Mouse (Mus musculus): ENCODE data around the gene Usp5. TPM values are rescaled to one million over a fixed set of nuclear protein-coding genes. Genes with fewer than 3 reads are reported as not detected.

Usp5 gene
- polyA plus RNA-seq, 1 experiment from 2014 or later, result 174 TPM

DNA sequence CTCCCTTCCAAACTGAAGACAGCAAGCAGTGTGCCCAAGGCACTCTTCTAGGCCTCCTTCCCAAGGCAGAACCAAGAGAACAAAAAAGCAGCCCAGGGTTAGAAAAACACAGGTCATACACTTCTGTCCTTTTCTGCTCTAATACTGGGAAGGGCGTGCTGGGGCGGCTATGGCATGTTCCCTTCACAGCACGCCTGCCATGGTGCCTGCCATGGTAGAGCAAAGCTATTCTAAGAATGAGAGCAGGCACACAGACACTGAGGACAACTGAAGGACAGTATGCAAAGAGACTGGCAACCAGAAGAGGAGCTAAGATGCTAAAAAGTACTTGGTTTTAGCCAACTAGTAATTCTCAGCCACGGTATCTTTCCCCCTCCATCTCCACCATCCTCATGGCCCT lies 7.2 kb downstream of the Usp5 start:
- H3K36me3 ChIP-seq (ENCODE audit: insufficient read depth, low read length), result peaks cover 87% of the 10 kb centered on the region
- 89% methylated on average over 4 of the region's 4 CpGs for WGBS
- no peaks in the 10 kb centered on the region for H3K27me3 ChIP-seq (ENCODE audit: insufficient read depth, low read length)
- no peak for ATAC-seq (ENCODE audit: low FRiP score, low TSS enrichment)
- H3K9me3 ChIP-seq (ENCODE audit: low read length), result no peaks in the 10 kb centered on the region
- H3K4me2 ChIP-seq (replicated peaks; ENCODE audit: low read depth, low read length), result no peak overlapping the region
- no peak overlapping the region for H3K4me3 ChIP-seq (ENCODE audit: low read length)
- no peaks in the 10 kb centered on the region for H3K4me1 ChIP-seq (ENCODE audit: insufficient read depth, low read length)
- H3K27ac ChIP-seq (ENCODE audit: low read length), result no peak overlapping the region
- no peak overlapping the region for H3K9ac ChIP-seq (replicated peaks; ENCODE audit: low read length)

DNA sequence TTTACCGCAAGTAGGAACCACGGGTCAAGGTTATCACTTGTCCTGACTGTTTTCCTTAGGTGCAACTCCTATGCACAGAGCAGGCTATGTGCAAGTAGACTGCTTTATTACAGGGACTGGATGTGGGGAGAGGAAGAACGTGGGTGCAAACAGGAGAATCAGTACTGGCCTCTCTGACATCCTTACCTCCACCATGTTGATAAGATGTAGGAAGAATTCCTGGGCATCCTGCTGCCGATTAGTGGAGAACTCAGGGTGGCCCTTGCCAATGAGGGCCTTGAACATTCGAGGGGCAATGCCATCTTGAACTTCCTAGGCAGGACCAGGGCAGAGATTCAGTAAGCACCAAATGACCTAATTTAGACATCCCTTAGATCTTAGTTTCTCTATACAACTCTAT lies 8.4 kb downstream of the Usp5 start:
- no peak for ATAC-seq (ENCODE audit: low FRiP score, low TSS enrichment)
- H3K4me2 ChIP-seq (replicated peaks; ENCODE audit: low read depth, low read length), result no peak overlapping the region
- H3K36me3 ChIP-seq (ENCODE audit: insufficient read depth, low read length), result peaks cover 93% of the 10 kb centered on the region
- H3K4me3 ChIP-seq (ENCODE audit: low read length), result no peak overlapping the region
- 92% methylated on average over 5 of the region's 5 CpGs for WGBS
- no peak overlapping the region for H3K27ac ChIP-seq (ENCODE audit: low read length)
- no peaks in the 10 kb centered on the region for H3K27me3 ChIP-seq (ENCODE audit: insufficient read depth, low read length)
- H3K4me1 ChIP-seq (ENCODE audit: insufficient read depth, low read length), result no peaks in the 10 kb centered on the region
- no peaks in the 10 kb centered on the region for H3K9me3 ChIP-seq (ENCODE audit: low read length)
- no peak overlapping the region for H3K9ac ChIP-seq (replicated peaks; ENCODE audit: low read length)

DNA sequence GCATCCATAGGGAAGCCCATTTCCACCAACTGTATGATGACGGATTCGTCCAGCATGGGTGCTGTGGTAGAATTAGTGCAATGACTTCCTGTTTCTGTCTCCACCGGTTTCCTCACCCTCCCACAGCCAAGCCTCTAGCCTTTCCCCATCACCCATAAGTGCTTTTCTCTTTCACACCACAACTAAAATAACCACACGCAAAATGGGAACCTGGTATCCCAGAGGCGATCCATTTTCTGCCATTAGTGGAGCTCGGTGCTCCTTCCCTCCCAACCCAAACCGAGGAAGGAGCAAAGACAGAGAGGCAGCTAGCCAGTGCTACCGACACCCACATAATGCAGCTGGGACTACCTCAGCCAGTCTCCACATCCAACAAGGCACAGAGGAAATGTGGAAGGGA lies 11.3 kb downstream of the Usp5 start:
- 85% methylated on average over 8 of the region's 8 CpGs for WGBS
- H3K36me3 ChIP-seq (ENCODE audit: insufficient read depth, low read length), result peaks cover 71% of the 10 kb centered on the region
- H3K9me3 ChIP-seq (ENCODE audit: low read length), result no peaks in the 10 kb centered on the region
- H3K4me1 ChIP-seq (ENCODE audit: insufficient read depth, low read length), result peaks cover 14% of the 10 kb centered on the region
- ATAC-seq (ENCODE audit: low FRiP score, low TSS enrichment), result no peak
- H3K4me2 ChIP-seq (replicated peaks; ENCODE audit: low read depth, low read length), result no peak overlapping the region
- no peaks in the 10 kb centered on the region for H3K27me3 ChIP-seq (ENCODE audit: insufficient read depth, low read length)
- no peak overlapping the region for H3K9ac ChIP-seq (replicated peaks; ENCODE audit: low read length)
- H3K27ac ChIP-seq (ENCODE audit: low read length), result no peak overlapping the region
- H3K4me3 ChIP-seq (ENCODE audit: low read length), result no peak overlapping the region

DNA sequence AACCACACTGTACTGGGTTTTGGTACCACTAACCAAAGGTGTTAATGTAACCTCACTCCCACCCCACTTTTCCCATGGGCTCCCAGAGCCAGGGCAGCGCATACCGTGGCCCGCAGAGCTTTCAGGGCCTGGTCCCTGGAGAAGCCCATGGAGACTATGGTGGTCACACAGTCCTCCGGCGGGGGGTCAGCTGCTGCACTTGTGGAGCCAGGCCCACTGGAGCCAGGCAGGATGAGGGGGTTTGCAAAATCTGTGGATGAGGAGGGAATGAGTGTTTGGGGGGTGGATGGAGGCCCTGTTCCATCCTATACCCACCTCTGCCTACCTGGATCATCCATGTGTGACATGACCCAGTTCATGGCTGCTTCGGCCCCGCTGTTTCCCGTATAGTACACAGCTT lies 11.7 kb downstream of the Usp5 start:
- H3K36me3 ChIP-seq (ENCODE audit: insufficient read depth, low read length), result peaks cover 67% of the 10 kb centered on the region
- no peaks in the 10 kb centered on the region for H3K27me3 ChIP-seq (ENCODE audit: insufficient read depth, low read length)
- no peak overlapping the region for H3K4me2 ChIP-seq (replicated peaks; ENCODE audit: low read depth, low read length)
- H3K4me1 ChIP-seq (ENCODE audit: insufficient read depth, low read length), result peaks cover 18% of the 10 kb centered on the region
- H3K9me3 ChIP-seq (ENCODE audit: low read length), result no peaks in the 10 kb centered on the region
- H3K9ac ChIP-seq (replicated peaks; ENCODE audit: low read length), result no peak overlapping the region
- ATAC-seq (ENCODE audit: low FRiP score, low TSS enrichment), result no peak
- WGBS, result 93% methylated on average over 8 of the region's 8 CpGs
- H3K27ac ChIP-seq (ENCODE audit: low read length), result no peak overlapping the region
- no peak overlapping the region for H3K4me3 ChIP-seq (ENCODE audit: low read length)

DNA sequence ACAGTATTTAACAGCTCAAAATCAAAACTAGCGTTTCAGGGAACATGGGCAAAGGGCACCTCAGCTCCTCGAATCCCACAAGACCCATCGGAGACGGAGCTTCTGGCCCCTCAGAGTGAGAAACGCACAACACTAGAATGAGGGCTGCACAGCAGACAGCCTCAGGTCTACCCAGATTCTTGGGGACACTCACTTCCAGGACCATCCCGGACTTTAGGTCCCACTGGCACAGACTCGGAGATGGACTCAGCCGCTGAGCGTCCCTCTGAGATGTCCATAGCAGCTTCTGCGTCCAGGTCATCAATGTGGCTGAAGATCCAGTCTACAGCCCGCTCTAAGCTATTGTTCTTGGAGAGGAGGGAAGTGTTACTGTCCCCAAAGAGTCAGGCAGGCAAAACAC lies 12.2 kb downstream of the Usp5 start:
- Histone ChIP-seq H3K9ac (replicated peaks; ENCODE audit: low read length) (no peak overlapping the region), H3K27me3 (ENCODE audit: insufficient read depth, low read length) (no peaks in the 10 kb centered on the region), H3K4me2 (replicated peaks; ENCODE audit: low read depth, low read length) (no peak overlapping the region), H3K36me3 (ENCODE audit: insufficient read depth, low read length) (peaks cover 65% of the 10 kb centered on the region), H3K4me1 (ENCODE audit: insufficient read depth, low read length) (peaks cover 22% of the 10 kb centered on the region), H3K9me3 (ENCODE audit: low read length) (no peaks in the 10 kb centered on the region), H3K27ac (ENCODE audit: low read length) (no peak overlapping the region), H3K4me3 (ENCODE audit: low read length) (no peak overlapping the region)
- ATAC-seq (ENCODE audit: low FRiP score, low TSS enrichment), result no peak
- WGBS, result 93% methylated on average over 11 of the region's 11 CpGs

DNA sequence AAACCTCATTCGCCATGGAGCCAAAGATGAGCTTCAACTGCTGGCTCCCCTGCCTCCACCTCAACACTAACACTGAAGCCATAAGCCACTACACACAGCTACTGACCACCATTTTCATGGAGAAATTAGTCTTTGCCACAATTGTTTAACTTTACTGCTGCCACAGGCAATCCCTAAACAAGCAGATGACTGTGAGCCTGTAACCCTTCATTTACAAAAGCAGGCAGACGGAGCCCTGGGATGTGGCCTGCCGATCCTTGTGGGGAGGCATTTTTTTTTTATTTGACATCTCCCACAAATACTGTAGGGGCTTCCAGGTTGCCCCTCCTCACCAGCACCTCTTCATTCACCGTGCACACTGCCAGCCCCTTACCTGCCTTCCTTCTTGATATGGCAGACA lies 12.7 kb downstream of the Usp5 start:
- WGBS, result 85% methylated on average over 4 of the region's 4 CpGs

DNA sequence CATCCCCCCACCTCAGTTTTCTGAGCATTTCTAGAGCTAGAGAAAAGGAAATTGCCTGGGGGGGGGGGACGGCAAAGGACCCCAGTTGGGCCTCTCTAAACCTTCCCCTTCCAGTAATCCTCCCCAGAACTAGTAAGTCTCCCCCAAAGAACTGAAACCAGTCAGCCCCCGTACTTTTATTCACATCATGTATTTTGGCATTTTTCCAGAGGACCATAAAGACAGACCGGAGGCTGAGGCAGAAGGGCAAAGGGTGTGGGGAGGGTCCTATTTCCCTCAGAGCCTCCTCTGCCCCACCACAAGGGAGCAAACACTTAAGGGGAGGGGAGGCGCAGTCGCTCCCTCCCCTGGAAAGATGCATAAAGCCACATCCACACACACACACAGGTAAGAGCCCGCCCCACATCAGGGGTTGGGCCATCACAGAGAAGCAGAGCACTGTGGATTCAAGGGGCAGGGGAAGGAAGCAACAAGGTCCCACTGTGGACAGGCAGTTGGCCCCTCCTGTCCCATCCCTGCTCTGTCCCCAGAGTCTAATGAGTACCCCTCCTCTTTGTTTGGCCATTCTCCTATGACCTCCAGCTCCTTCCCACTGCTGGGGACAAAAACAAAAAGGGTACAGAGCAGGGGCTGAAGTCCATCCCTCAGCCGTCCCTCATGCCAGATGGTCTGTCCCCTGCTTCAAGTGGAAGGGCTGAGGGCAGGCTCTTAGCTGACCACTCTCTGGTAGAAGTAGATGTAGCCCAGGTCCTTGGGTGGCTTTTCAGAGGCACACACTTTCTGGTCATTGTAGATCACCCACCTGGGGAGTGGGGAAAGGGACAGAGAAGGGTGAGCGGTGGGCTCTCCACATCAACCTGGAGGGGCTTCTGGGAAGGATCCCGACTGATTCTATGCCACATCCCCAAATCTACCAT lies 14.2 kb downstream of the Usp5 start:
- WGBS, result 56% methylated on average over 9 of the region's 9 CpGs
- Histone ChIP-seq H3K27ac (ENCODE audit: low read length) (peak overlapping the region; percentile 30; the same call in 1 of the 2 replicates), H3K36me3 (ENCODE audit: insufficient read depth, low read length) (peaks cover 53% of the 10 kb centered on the region)

More for the DNA sequence above, 12.7 kb downstream of the Usp5 start:
- no peak for ATAC-seq (ENCODE audit: low FRiP score, low TSS enrichment)
- Histone ChIP-seq H3K4me3 (ENCODE audit: low read length) (no peak overlapping the region), H3K4me1 (ENCODE audit: insufficient read depth, low read length) (peaks cover 27% of the 10 kb centered on the region), H3K9ac (replicated peaks; ENCODE audit: low read length) (no peak overlapping the region), H3K4me2 (replicated peaks; ENCODE audit: low read depth, low read length) (no peak overlapping the region), H3K9me3 (ENCODE audit: low read length) (no peaks in the 10 kb centered on the region), H3K27me3 (ENCODE audit: insufficient read depth, low read length) (no peaks in the 10 kb centered on the region), H3K27ac (ENCODE audit: low read length) (no peak overlapping the region), H3K36me3 (ENCODE audit: insufficient read depth, low read length) (peaks cover 65% of the 10 kb centered on the region)

DNA sequence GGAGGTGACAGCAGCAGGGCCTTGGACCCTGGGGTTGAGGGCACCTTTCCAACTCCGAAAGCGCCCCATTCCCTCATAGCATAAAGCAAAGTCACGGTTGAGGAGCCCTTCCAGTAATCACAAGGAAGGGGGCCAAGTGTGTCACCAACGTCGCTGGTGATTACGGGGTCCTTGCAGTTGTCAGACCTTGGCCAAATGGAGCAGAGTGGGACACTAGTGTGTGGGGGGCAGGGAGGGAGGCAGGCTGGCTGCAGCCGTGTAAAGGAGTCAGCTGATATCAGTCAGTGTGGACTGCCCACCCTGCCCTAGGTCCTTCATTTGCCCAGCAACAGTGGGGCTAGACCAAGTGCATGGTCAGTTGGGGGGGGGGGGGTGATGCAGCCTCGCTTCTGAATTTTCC lies 14.8 kb downstream of the Usp5 start:
- Histone ChIP-seq H3K36me3 (ENCODE audit: insufficient read depth, low read length) (peaks cover 47% of the 10 kb centered on the region), H3K9ac (replicated peaks; ENCODE audit: low read length) (peak overlapping the region; percentile 33; the same call in 1 of the 2 replicates), H3K4me1 (ENCODE audit: insufficient read depth, low read length) (peaks cover 38% of the 10 kb centered on the region), H3K27me3 (ENCODE audit: insufficient read depth, low read length) (no peaks in the 10 kb centered on the region), H3K4me2 (replicated peaks; ENCODE audit: low read depth, low read length) (peak overlapping the region; percentile 90), H3K9me3 (ENCODE audit: low read length) (no peaks in the 10 kb centered on the region), H3K27ac (ENCODE audit: low read length) (peak overlapping the region; percentile 93), H3K4me3 (ENCODE audit: low read length) (peak overlapping the region; percentile 84)
- WGBS, result 17% methylated on average over 8 of the region's 8 CpGs
- ATAC-seq (ENCODE audit: low FRiP score, low TSS enrichment), result peak; percentile 68

More for the DNA sequence above, 14.2 kb downstream of the Usp5 start:
- H3K27me3 ChIP-seq (ENCODE audit: insufficient read depth, low read length), result no peaks in the 10 kb centered on the region
- H3K4me3 ChIP-seq (ENCODE audit: low read length), result no peak overlapping the region
- no peak overlapping the region for H3K9ac ChIP-seq (replicated peaks; ENCODE audit: low read length)
- peak overlapping the region; percentile 90 for H3K4me2 ChIP-seq (replicated peaks; ENCODE audit: low read depth, low read length)
- peak; percentile 6; the same call in 1 of the 2 replicates for ATAC-seq (ENCODE audit: low FRiP score, low TSS enrichment)
- no peaks in the 10 kb centered on the region for H3K9me3 ChIP-seq (ENCODE audit: low read length)
- peaks cover 31% of the 10 kb centered on the region for H3K4me1 ChIP-seq (ENCODE audit: insufficient read depth, low read length)

DNA sequence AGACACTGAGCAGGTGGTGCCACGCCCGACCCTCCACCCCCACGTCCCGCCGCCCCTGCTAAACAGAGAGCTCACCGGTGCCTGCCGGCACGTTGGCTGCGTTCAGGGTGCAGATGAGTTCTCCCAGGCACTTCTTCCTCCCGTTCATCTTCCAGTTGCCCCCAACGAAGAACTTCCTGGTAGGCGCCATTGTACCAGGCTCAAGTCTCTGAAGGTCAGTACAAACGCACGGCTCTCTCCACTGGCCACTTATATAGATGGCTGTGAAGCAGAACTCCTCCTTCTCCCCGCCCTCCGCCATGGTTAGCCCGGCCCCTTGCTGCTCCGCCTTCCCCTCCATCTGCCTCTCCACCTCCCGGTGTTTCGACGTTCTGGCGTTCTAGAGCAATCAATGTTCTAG lies 15.4 kb downstream of the Usp5 start, which contains the start of gene Tpi1:
TSS of gene Tpi1 (minus strand) at position 364 of the 400 bp plus-strand sequence.
- Histone ChIP-seq H3K4me2 (replicated peaks; ENCODE audit: low read depth, low read length) (peak within 1 kb of the TSS; percentile 90), H3K9ac (replicated peaks; ENCODE audit: low read length) (peak within 1 kb of the TSS; percentile 91), H3K27me3 (ENCODE audit: insufficient read depth, low read length) (no peaks in the 10 kb centered on the region), H3K36me3 (ENCODE audit: insufficient read depth, low read length) (peaks cover 42% of the 10 kb centered on the region), H3K27ac (ENCODE audit: low read length) (peak within 1 kb of the TSS; percentile 93), H3K4me3 (ENCODE audit: low read length) (peak within 1 kb of the TSS; percentile 84), H3K4me1 (ENCODE audit: insufficient read depth, low read length) (peaks cover 38% of the 10 kb centered on the region), H3K9me3 (ENCODE audit: low read length) (no peaks in the 10 kb centered on the region)
- ATAC-seq (ENCODE audit: low FRiP score, low TSS enrichment), result peak; percentile 88
- WGBS, result 0% methylated on average over 22 of the region's 22 CpGs

DNA sequence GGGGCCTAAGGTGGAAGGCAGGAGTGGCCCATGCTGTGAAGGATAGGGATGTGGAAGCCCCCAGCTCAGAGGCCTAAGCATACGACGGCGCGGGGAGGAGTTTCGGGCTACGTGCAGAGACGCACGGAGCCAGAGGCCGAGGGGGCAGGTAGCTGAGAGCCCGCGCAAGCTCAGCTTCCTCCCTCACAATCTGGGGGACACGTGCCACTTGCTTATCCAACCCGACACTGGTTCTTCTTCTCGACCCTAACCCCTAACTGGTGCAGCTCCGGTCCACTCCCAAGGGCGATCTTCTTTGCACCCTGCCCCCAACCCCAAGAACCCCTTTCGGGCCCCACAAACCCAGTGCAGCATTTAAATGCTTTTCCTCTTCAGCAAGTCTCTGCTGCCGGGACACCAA lies 15.8 kb downstream of the Usp5 start:
- peak overlapping the region; percentile 90 for H3K4me2 ChIP-seq (replicated peaks; ENCODE audit: low read depth, low read length)
- H3K9me3 ChIP-seq (ENCODE audit: low read length), result no peaks in the 10 kb centered on the region
- peaks cover 38% of the 10 kb centered on the region for H3K36me3 ChIP-seq (ENCODE audit: insufficient read depth, low read length)
- H3K27me3 ChIP-seq (ENCODE audit: insufficient read depth, low read length), result no peaks in the 10 kb centered on the region
- H3K9ac ChIP-seq (replicated peaks; ENCODE audit: low read length), result peak overlapping the region; percentile 91
- H3K4me1 ChIP-seq (ENCODE audit: insufficient read depth, low read length), result peaks cover 38% of the 10 kb centered on the region
- H3K27ac ChIP-seq (ENCODE audit: low read length), result peak overlapping the region; percentile 93
- under 1% methylated on average over 18 of the region's 18 CpGs for WGBS
- H3K4me3 ChIP-seq (ENCODE audit: low read length), result peak overlapping the region; percentile 84
- ATAC-seq (ENCODE audit: low FRiP score, low TSS enrichment), result peak; percentile 43
